Mouse (Mus musculus) kidney, embryonic 14.5 days (tissue): ENCODE results near the gene Nemf. TPM values are rescaled to one million over a fixed set of nuclear protein-coding genes. Genes with fewer than 3 reads are reported as not detected.
"Not testable (repeated sequence)": the region's sequence is repeated elsewhere in the genome, so short reads cannot be mapped to it uniquely, and the experiment has no call there.

Experiments
- ATAC-seq: fragments of 200-750 bp; cut with Nextera tagmentation; 2 replicates; pipeline ENCODE4 v1.8.0; 2017; ENCODE audit warnings: moderate number of reproducible peaks, mild to moderate bottlenecking, moderate TSS enrichment, moderate library complexity; ENCODE audit not compliant: low FRiP score, low TSS enrichment
- H3K27ac ChIP-seq: fragments of 300-500 bp; sonication (generic); 2 replicates; pipeline ENCODE4 v1.5.1; 2014; ENCODE audit warnings: low read depth, mild to moderate bottlenecking, low read length, moderate library complexity, mixed read lengths
- H3K27me3 ChIP-seq: fragments of 300-500 bp; sonication (generic); 2 replicates; pipeline ENCODE4 v1.6.1; 2014; ENCODE audit warnings: mild to moderate bottlenecking, low read length; ENCODE audit not compliant: control insufficient read depth, insufficient read depth
- H3K36me3 ChIP-seq: fragments of 300-500 bp; sonication (generic); 2 replicates; pipeline ENCODE4 v1.6.1; 2014; ENCODE audit warnings: low read length, mixed read lengths; ENCODE audit not compliant: control insufficient read depth, insufficient read depth
- H3K4me1 ChIP-seq: fragments of 300-500 bp; sonication (generic); 2 replicates; pipeline ENCODE4 v1.6.1; 2014; ENCODE audit warnings: low read length, mixed read lengths; ENCODE audit not compliant: control insufficient read depth, insufficient read depth
- H3K4me2 ChIP-seq: fragments of 300-500 bp; sonication (generic); replicated peaks from 2 replicates; pipeline ENCODE4 v1.6.1; 2014; ENCODE audit warnings: low read depth, mild to moderate bottlenecking, low read length
- H3K4me3 ChIP-seq: fragments of 300-500 bp; sonication (generic); 2 replicates; pipeline ENCODE4 v1.5.1; 2014; ENCODE audit warnings: mild to moderate bottlenecking, low read length
- H3K9ac ChIP-seq: fragments of 300-500 bp; sonication (generic); 2 replicates; pipeline ENCODE4 v1.6.1; 2014; ENCODE audit warnings: low read depth, mild to moderate bottlenecking, low read length, moderate library complexity
- H3K9me3 ChIP-seq: fragments of 300-500 bp; sonication (generic); 2 replicates; pipeline ENCODE4 v1.6.1; 2016; ENCODE audit warnings: low read length; ENCODE audit not compliant: control insufficient read depth
- WGBS: fragments of 180-500 bp; shearing (Covaris S2); extraction: QIAGEN DNeasy Blood & Tissue Kit; methylation state at CpG from one replicate; pipeline ENCODE4 v1.1.7; 2014; 5-methylcytosine and 5-hydroxymethylcytosine counted together
- polyA plus RNA-seq: library from polyadenylated mRNA; unstranded; fragments of >200 nt; fragmentation: Nextera tagmentation; extraction: Ambion mirVana; gene quantifications from 2 replicates; pipeline ENCODE4 v1.2.1, GENCODE M21; 2014

The Nemf gene
- polyA plus RNA-seq, 1 experiment from 2014 or later, result 91.4 TPM

- WGBS, result 57% methylated on average over 7 of the region's 7 CpGs
- no peak overlapping the region for H3K27ac ChIP-seq
- H3K4me3 ChIP-seq, result no peak overlapping the region
- H3K4me1 ChIP-seq, result no peaks in the 10 kb centered on the region
- H3K9ac ChIP-seq, result no peak overlapping the region
- no peaks in the 10 kb centered on the region for H3K9me3 ChIP-seq
- H3K27me3 ChIP-seq, result no peaks in the 10 kb centered on the region
- no peak for ATAC-seq
- no peaks in the 10 kb centered on the region for H3K36me3 ChIP-seq
- no peak overlapping the region for H3K4me2 ChIP-seq
These were observed 32.4 kb upstream of the Nemf start for GRCm38 (mm10) chr12:69389273-69389938.

GRCm38 (mm10) chr12:69388321-69388869 is 31.4 kb upstream of the Nemf start:
- 90% methylated on average over 10 of the region's 10 CpGs for WGBS
- Histone ChIP-seq H3K9ac (no peak overlapping the region), H3K4me1 (no peaks in the 10 kb centered on the region), H3K4me3 (no peak overlapping the region), H3K27me3 (no peaks in the 10 kb centered on the region), H3K4me2 (no peak overlapping the region), H3K36me3 (no peaks in the 10 kb centered on the region), H3K27ac (no peak overlapping the region), H3K9me3 (no peaks in the 10 kb centered on the region)
- no peak for ATAC-seq

GRCm38 (mm10) chr12:69386281-69386732 is 29.3 kb upstream of the Nemf start:
- H3K4me3 ChIP-seq, H3K27me3 ChIP-seq, H3K36me3 ChIP-seq, H3K4me2 ChIP-seq, H3K27ac ChIP-seq, ATAC-seq, H3K4me1 ChIP-seq, H3K9ac ChIP-seq, H3K9me3 ChIP-seq: not testable (repeated sequence)
- WGBS, result 92% methylated on average over 12 of the region's 12 CpGs

- ATAC-seq, result no peak
- no peak overlapping the region for H3K4me3 ChIP-seq
- H3K36me3 ChIP-seq, result no peaks in the 10 kb centered on the region
- H3K4me1 ChIP-seq, result no peaks in the 10 kb centered on the region
- WGBS, result 76% methylated on average over 6 of the region's 6 CpGs
- no peak overlapping the region for H3K4me2 ChIP-seq
- H3K27me3 ChIP-seq, result no peaks in the 10 kb centered on the region
- no peak overlapping the region for H3K9ac ChIP-seq
- no peaks in the 10 kb centered on the region for H3K9me3 ChIP-seq
- no peak overlapping the region for H3K27ac ChIP-seq
These were observed 28.7 kb upstream of the Nemf start for GRCm38 (mm10) chr12:69385542-69386280.

- Histone ChIP-seq H3K4me3 (no peak overlapping the region), H3K9ac (no peak overlapping the region), H3K4me1 (no peaks in the 10 kb centered on the region), H3K36me3 (no peaks in the 10 kb centered on the region), H3K27me3 (no peaks in the 10 kb centered on the region), H3K9me3 (no peaks in the 10 kb centered on the region), H3K4me2 (no peak overlapping the region), H3K27ac (no peak overlapping the region)
- WGBS, result 71% methylated on average over 5 of the region's 5 CpGs
- ATAC-seq, result no peak
These were observed 27.6 kb upstream of the Nemf start for GRCm38 (mm10) chr12:69384606-69385005.

- Histone ChIP-seq H3K4me1 (no peaks in the 10 kb centered on the region), H3K4me3 (no peak overlapping the region), H3K27me3 (no peaks in the 10 kb centered on the region), H3K9me3 (no peaks in the 10 kb centered on the region), H3K27ac (no peak overlapping the region), H3K36me3 (peaks cover 3% of the 10 kb centered on the region; the same call in 1 of the 2 replicates), H3K4me2 (no peak overlapping the region), H3K9ac (no peak overlapping the region)
- WGBS, result 100% methylated on average over 1 of the region's 1 CpGs
- no peak for ATAC-seq
These were observed 25.9 kb upstream of the Nemf start for GRCm38 (mm10) chr12:69382880-69383279.

GRCm38 (mm10) chr12:69378558-69379454 is 21.8 kb upstream of the Nemf start:
- Histone ChIP-seq H3K4me1 (no peaks in the 10 kb centered on the region), H3K27me3 (no peaks in the 10 kb centered on the region), H3K4me3 (no peak overlapping the region), H3K27ac (no peak overlapping the region), H3K9ac (no peak overlapping the region), H3K4me2 (no peak overlapping the region), H3K36me3 (peaks cover 9% of the 10 kb centered on the region; the same call in 1 of the 2 replicates), H3K9me3 (no peaks in the 10 kb centered on the region)
- 87% methylated on average over 11 of the region's 11 CpGs for WGBS
- no peak for ATAC-seq

- not testable (repeated sequence) for H3K4me3 ChIP-seq, H3K4me2 ChIP-seq, H3K9ac ChIP-seq, H3K9me3 ChIP-seq, H3K27ac ChIP-seq, ATAC-seq, H3K27me3 ChIP-seq, H3K4me1 ChIP-seq
- peaks cover 13% of the 10 kb centered on the region; the same call in 1 of the 2 replicates for H3K36me3 ChIP-seq
- 95% methylated on average over 6 of the region's 6 CpGs for WGBS
These were observed 20.7 kb upstream of the Nemf start for GRCm38 (mm10) chr12:69377636-69378035.
